Mouse (Mus musculus): ENCODE results near the gene Hoxb6.

Hoxb6 gene

DNA sequence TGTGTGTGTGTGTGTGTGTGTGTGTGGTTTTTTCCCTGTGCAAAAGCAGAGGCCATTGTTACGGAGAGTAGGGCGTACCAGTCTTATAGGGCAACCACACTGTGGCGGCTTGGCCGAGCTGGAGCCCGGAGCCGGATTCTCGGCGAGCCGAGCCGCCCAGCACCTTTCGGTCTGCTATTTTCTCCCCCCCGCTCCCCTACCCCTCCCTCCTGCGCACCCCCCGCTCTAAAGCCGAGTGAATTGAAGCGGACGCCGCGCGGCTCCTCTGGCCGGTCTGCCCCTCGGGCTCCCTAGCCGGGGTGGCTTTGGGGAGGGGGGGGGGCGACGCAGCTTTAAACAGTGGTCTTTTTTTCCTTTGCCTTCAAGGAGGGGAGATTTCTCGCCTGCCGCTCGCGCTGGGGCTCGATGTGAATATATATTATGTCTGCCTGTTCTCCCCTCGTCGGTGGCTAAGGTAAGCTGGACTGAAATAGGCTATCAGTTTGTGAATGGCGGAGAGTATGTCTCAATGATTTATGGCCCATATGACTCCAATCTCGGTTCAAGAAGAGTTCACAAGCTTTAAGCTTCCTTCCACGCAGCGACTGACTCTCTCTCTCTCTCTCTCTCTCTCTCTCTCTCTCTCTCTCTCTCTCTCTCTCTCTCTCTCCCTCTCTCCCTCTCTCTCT lies 48.6 kb downstream of the Hoxb6 start:
- no peak for DNase-seq

DNA sequence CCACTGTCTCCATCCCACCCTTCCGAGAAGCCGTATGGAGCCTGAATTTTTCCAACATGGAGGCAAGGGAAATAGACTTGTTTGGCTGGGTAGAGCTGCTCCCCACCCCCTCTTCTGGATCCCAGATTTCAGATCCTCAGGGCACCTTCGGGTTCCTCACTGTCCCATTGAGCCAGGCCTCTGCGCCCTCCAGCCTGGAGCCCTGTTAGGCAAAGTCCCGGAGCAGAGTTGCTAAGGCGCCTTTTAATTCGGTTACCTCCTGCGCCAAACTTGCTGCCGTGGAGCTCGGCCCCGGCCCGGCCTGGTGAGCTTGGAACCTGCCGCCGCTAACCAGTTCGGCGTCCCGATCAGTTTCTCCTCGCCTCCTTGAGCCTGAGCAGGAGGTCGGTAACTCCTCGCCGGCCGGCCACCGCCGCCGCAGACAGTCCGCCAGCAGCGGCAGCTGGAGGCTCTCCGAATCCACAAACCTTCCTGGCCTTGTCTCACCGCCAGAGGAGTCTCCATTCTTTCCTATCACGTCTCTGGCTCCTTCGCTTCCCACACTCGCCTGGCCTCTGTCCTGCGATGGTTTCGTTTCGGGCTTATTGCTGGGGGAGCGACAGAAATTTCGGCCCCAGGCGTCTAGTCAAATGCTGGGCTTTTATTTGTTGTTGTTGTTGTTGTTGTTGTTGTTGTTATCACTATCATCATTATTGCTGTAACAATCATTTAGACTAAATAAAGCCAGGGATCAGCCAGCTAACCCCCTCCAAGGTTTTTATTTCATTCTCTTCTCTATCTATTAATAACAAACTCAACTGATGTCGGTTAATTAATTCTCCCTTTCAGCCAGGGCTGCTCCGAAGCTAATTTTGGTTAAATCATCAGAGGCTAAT lies 49.7 kb downstream of the Hoxb6 start:
- DNase-seq, result no peak

DNA sequence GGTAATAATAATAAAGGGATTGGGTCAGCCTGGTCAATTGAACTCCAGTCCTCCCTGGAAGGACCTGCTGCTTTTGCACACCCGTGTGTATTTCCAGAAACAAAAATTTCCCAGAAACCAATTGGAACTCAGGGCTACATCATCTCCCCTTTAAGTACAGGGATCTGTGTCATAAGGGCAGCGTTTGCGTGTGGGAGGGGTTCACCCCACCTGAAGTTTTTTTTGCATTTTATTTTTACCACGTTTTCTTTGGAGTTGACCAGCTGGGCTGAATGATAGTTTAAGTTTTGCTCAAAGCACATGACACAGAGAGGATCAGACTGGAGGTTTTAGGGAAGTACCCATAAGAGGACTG lies 50.3 kb downstream of the Hoxb6 start:
- no peak for DNase-seq

DNA sequence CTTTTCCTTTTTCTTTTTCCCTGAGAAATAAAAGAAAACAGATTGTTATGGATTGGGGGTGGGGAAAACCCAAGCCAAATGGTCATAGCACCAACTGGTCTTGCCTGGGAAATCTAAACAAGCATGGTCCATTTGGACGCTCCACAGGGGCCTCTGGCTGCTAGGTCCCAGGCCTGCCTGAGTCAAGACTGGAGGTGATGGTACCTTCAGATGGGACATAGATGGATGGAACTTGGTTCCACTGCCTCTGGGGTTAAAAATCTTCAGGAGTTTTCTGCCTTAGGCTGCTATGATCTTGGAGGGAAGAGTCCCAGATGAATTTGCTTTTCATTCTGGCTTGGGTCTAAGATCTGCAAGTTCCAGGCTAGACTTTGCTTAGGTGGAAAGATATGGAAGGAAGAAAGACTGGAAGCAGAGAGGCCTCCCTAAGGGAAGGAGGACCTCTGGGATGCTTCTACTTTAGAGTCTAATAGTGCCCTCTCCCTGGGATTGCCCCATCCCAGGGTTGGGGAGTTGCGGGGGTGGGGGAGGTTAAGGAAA lies 51.0 kb downstream of the Hoxb6 start:
- no peak for DNase-seq

DNA sequence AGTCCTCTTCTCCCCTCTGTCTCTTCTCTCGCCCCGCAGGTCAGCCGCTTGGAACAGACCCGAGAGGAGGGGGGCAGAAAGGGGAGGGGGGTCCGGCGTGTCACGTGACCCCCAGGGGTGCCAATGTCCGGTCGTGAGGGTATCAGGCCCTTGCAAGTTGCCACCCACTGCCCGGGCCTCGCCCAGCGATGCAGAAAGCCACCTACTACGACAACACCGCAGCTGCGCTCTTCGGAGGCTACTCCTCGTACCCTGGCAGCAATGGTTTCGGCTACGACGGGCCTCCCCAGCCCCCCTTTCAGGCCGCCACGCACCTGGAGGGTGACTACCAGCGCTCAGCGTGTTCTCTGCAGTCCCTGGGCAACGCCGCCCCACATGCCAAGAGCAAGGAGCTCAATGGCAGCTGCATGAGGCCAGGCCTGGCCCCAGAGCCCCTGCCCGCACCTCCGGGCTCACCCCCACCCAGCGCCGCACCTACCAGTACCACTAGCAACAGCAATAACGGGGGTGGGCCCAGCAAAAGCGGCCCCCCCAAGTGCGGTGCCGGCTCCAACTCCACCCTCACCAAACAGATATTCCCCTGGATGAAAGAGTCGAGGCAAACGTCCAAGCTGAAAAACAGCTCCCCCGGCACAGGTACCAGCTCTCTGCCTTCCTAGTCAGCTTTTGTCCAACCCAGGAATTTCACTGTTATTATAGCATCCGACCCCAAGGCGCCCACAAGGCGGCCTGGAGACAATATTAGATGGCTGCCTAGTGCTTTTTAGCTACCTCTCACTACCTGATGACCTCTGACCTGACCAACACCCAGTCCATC lies 52.0 kb downstream of the Hoxb6 start:
- DNase-seq, result no peak

DNA sequence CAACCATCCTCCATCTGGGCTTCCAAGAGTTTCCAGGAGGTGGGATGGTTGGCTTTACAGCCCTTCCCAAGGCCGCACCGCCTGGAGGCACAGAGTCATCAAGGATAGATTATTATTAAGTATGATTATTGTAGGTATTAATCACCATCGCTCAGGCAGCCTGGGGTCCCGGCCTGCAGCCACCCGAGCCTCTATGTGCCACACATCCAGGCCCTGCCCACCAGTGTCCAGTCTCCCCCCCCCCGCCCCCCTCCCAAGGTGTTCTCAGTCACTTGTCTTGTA lies 52.5 kb downstream of the Hoxb6 start:
- DNase-seq, result no peak

DNA sequence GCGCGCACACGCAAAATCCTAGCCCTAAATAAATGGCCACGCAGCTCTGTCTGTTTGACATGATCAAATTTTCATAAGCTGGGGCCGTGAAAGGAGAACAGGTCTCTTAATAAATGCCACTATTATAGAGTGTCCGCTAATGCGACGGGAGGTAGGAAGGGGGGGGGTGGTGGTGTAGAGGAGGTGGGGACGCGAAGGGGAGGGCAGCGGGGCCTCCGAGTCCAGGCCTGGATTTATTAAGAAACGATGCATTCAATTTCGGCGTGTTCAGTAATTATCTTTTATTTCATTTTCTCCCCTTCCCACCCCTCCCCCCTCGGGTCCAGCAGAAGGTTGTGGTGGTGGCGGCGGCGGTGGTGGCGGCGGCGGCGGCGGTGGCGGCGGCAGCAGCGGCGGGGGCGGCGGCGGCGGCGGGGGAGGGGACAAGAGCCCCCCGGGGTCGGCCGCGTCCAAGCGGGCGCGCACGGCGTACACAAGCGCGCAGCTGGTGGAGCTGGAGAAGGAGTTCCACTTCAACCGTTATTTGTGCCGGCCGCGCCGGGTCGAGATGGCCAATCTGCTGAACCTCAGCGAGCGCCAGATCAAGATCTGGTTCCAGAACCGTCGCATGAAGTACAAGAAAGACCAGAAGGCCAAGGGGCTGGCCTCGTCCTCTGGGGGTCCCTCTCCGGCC lies 53.1 kb downstream of the Hoxb6 start:
- no peak for DNase-seq

DNA sequence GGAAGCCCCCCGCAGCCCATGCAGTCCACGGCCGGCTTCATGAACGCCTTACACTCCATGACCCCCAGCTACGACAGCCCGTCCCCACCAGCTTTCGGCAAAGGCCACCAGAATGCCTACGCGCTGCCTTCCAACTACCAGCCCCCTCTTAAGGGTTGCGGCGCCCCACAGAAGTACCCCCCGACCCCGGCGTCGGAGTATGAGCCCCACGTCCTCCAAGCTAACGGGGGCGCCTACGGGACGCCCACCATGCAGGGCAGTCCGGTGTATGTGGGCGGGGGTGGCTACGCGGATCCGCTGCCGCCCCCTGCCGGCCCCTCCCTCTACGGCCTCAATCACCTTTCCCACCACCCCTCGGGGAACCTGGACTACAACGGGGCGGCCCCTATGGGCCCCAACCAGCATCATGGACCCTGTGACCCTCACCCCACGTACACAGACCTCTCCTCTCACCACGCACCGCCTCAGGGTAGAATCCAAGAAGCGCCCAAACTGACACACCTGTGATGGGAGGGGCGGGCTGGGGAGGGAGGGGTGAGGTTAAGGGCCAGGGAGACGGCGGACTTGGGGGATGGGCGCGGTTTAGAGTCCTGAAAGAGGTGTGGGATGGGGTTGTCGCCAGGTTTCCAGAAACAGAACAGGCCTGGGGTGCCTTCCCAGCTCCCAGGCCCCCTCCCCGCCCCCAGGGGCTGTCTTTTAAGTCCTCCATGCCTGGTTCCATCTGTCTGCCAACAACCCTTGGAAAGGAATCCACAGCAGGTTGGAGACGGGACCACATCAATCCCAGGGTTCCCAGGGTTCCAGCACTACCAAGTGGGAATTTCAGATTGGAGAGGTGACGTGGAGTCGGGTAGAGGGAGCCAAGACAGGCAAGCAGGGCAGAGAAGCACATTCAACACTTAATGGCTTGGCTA lies 53.9 kb downstream of the Hoxb6 start:
- DNase-seq, result no peak

DNA sequence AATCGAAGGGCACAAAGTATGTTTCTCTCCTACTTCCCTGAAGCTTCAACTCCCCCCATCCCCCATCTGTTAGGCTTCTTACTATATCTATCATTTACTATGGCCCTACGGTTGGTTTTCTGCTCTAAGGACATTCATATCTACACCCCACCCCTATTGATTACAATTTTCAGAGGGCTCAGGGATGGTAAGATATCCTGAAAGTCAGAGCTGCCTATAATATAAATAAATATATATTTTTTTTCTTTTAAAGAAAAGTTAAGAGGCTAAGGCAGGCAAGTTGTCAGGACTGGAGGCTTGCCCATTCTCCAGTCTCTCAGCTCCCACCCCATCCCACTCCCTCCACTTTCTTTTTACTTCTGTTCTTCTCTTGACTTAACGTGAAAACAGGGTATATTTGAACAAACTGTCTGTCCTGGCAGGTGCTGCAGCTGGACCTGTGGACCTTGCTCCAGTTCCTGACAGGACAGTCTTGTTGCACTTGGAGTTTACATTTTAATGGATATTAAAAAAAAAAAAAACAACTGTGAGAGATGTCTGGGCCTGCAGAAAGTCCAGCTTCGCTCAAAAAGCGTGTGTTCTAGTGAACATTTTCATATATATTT lies 54.7 kb downstream of the Hoxb6 start:
- DNase-seq, result no peak

DNA sequence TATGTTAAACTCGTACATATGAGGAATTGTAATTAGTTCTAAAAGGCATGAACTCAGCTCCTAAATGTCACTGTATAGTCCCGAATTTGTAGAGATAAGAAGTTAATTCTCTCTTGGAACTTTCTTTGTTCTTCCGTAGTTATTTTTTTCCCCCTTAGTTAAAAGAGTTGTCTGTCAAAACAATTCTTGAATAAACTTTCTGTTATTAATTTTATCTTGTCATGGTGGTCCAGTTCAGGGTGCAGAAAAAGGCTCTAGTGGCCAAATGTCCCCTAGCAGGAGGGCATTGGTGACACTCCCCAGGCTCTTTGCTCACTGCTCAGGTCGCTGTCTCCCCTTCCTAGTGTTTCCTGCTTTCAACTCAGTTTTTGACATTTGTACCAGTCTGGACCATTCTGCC lies 55.4 kb downstream of the Hoxb6 start:
- DNase-seq, result no peak

DNA sequence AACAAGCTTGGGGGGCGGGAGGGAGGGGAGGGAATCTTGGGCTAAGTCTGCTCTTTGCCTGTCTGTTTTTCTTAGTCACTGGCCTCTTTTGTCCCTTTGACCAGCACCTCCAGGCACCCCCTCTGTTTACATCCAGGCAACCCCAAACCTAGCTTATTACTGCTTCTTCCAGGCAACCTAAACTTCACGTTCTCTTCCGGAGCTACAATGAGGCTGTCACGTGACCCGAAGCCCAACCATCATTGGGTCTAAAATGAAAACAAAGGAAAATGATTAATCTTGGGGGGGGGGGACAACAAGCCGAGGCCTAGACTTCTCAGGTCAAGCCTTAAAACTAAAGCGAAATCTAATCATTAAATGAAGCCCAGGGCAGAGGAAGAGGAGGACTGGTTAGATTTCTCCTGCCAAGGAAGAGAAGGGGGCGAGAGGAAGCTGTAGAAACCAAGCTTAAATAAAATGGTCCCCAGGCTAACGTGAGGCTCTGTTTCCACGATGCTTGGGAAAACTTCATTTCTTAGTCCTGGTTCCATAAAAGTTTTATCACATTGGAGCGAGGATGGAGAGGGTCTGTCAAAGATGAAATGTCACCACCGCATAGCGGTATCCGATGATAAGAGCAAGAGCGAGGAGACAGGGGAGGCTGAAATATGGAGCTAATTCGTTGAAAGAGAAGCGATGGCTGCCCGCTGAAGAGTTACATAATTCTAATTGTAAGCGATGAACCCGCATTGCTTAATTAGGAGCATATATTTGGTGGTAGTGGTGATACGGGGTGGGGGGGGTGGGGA lies 56.1 kb downstream of the Hoxb6 start:
- no peak for DNase-seq

DNA sequence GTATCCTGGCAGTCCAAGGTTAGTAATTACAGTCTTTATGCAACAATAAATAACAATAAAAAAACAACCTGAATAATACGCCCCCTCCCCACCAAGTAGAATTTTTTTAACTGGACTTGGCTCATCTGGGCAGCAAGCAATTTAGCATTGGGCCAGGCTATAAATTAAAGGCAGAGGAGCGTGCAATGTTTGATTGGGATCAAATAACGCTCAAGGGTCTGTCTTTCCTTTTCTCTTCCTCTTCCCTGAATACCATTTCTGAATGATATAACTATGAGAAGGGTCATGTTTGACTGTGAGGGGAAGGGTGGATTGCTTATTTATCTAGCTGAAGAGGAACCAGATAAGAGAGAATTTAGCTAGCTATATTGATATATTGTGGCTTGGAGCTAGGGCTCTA lies 56.7 kb downstream of the Hoxb6 start:
- no peak for DNase-seq

DNA sequence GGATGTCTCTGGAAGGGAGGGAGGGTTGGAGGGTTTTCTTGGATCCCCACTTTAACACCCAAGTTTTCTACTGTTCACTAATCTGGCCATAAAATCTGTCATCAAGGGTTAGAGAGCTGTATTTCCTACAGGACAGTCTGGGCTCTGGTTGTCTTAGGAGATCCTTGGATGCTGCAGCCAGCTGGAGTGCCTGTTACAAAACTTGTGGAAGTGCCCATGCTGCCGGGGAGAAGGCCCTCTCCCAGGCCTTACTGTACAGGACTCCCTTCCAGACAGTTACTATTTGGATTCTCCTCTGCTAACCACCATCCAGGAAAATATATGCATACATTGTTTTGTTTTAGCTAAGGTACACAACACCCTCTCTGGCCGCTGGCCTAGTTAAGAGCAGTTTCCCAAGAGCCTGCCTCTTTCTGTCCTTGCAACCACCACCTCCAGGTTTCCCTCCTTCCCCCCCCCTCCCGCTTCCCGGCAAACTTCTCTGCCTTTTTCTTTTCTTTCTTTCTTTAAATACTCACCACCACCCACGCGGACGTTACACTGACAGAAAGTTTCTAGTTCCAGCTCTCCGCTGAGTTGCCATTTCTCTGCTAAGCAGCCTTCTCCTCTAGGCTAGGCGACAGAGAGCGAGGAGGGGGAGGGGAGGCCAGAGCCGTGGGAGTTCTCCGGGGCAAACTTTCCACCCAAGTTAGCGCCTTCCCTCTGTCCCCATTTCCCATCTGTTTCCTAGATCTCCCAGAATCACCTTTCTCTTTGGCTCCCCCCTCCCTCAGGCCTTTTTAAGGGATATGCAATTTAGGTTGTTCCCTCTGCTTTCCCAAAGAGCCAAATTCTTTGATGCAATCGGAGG lies 57.4 kb downstream of the Hoxb6 start:
- DNase-seq, result no peak

DNA sequence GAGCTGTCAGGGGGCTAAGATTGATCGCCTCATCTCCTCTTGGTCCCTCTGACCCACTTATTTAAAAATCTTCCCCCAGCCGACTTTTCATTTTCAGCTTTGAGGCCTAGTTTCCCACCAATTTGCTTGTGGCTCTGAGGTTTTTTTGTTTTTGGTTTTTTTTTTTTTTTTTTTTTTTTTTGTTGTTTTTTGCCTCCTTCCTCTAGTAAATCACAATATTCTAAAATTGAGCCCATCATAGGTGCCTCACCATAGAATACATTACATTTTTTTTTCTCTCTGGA lies 58.0 kb downstream of the Hoxb6 start, which contains the start of gene Hoxb2:
Hoxb2 (plus strand) TSS at position 185 of the 284 bp plus-strand sequence.
- no peak for DNase-seq

DNA sequence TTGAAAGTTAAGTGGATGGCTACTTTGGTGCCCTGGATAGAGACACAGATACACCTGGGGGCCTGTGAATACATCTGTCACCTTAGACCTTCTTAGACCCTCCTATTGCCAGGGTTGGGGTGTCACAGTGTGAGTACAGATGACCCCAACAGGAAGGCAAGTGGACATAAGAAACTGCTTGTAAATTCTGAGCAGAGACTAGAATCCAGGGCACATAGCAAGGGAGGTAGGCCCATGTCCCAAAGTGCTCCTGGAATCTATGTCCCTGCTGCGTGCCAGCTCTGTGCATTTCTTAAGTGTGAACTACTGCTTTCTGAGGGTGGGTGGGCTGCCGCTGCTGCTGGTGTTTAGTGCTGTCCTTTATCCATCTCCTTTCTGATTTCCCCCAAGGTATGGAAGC lies 58.5 kb downstream of the Hoxb6 start:
- no peak for DNase-seq
